Mouse (Mus musculus) heart, adult 8-10 months (tissue): ENCODE measurements around the gene Hoxb9. TPM values are rescaled to one million over a fixed set of nuclear protein-coding genes. Genes with fewer than 3 reads are reported as not detected.
A peak's percentile ranks its signal among the peaks of the same experiment; 100 is the strongest.

Source experiments
- DNase-seq: peaks from one replicate; pipeline ENCODE4 v3.0.0; 2022; ENCODE audit warnings: low spot score
- microRNA-seq: library from miRNA; unstranded; fragments of <30 nt; microRNA quantifications from one replicate; pipeline ENCODE4 v1.2.0, GENCODE M21; 2022
- total RNA-seq, 4 experiments: library from RNA; stranded (reverse); gene quantifications; 2 replicates each; pipeline ENCODE4 v1.2.4; 2022

Gene Hoxb9
- total RNA-seq, 4 experiments from 2014 or later: not detected

- no peak for DNase-seq
Measured at GRCm38 (mm10) chr11:96313806-96314428, 42.7 kb downstream of the Hoxb9 start.

GRCm38 (mm10) chr11:96314671-96315343 is 43.5 kb downstream of the Hoxb9 start:
- no peak for DNase-seq

- DNase-seq: no peak
Measured at GRCm38 (mm10) chr11:96315344-96315681, 44.1 kb downstream of the Hoxb9 start.

- no peak for DNase-seq
Measured at GRCm38 (mm10) chr11:96316696-96317607, 45.7 kb downstream of the Hoxb9 start.

- no peak for DNase-seq
Measured at GRCm38 (mm10) chr11:96317608-96318367, 46.5 kb downstream of the Hoxb9 start, which contains the start of gene Hoxb4. Gene Hoxb4 (plus strand): TSS chr11:96318267.

- peak; percentile 67 for DNase-seq
Measured at GRCm38 (mm10) chr11:96318368-96319070, 47.3 kb downstream of the Hoxb9 start.

GRCm38 (mm10) chr11:96319071-96319902 is 48.0 kb downstream of the Hoxb9 start:
- no peak for DNase-seq

- DNase-seq: no peak
Measured at GRCm38 (mm10) chr11:96319910-96320309, 48.7 kb downstream of the Hoxb9 start.

GRCm38 (mm10) chr11:96320688-96321087 is 49.4 kb downstream of the Hoxb9 start:
- no peak for DNase-seq

- DNase-seq: no peak
Measured at GRCm38 (mm10) chr11:96321846-96322245, 50.6 kb downstream of the Hoxb9 start.

- DNase-seq: no peak
Measured at GRCm38 (mm10) chr11:96322738-96323137, 51.5 kb downstream of the Hoxb9 start.

- DNase-seq: no peak
Measured at GRCm38 (mm10) chr11:96323154-96323553, 51.9 kb downstream of the Hoxb9 start, which contains the start of gene Hoxb3. Gene Hoxb3 (plus strand): TSS chr11:96323326.

GRCm38 (mm10) chr11:96324125-96324524 is 52.9 kb downstream of the Hoxb9 start:
- DNase-seq: no peak

GRCm38 (mm10) chr11:96324965-96325364 is 53.7 kb downstream of the Hoxb9 start:
- DNase-seq: no peak

- no peak for DNase-seq
Measured at GRCm38 (mm10) chr11:96325747-96326212, 54.5 kb downstream of the Hoxb9 start.

Small RNA genes within 50 kb of the gene (microRNA-seq; reads per million reads assigned to microRNA genes)
- gene Mir10a (2,390 reads per million, percentile 88 among the genes with 10 or more reads in this experiment), gene Mir196a-1 (not detected)

Other genes with a start within 250 kb of the Hoxb9 start
- gene Gip, start 246.9 kb upstream of the Hoxb9 start, total RNA-seq: not detected
- 10 to 100 TPM; 41.5 to 49.4 (median 46.7) TPM for gene Snf8, start 236.6 kb upstream of the Hoxb9 start, total RNA-seq
- gene Ube2z, start 206.1 kb upstream of the Hoxb9 start, total RNA-seq: 10 to 100 TPM; 28.1 to 32.7 (median 30.7) TPM
- gene Atp5g1, start 195.8 kb upstream of the Hoxb9 start, total RNA-seq: 1,000 to 10,000 TPM; 3,689 to 3,785 (median 3,746) TPM
- gene Calcoco2, start 159.5 kb upstream of the Hoxb9 start, total RNA-seq: under 1 TPM in 1 of 4 experiments, not detected in 3; 0.29 TPM
- under 1 TPM in 1 of 4 experiments, not detected in 3; 0.14 TPM for gene Ttll6, start 137.7 kb upstream of the Hoxb9 start, total RNA-seq
- not detected for gene Hoxb13, start 77.1 kb upstream of the Hoxb9 start, total RNA-seq
- gene Hoxb8, start 10.4 kb downstream of the Hoxb9 start, total RNA-seq: not detected
- gene Hoxb7, start 15.2 kb downstream of the Hoxb9 start, total RNA-seq: not detected
- not detected for gene Hoxb6, start 21.0 kb downstream of the Hoxb9 start, total RNA-seq
- under 1 TPM in 1 of 4 experiments, not detected in 3; 0.11 TPM for gene Hoxb5, start 31.9 kb downstream of the Hoxb9 start, total RNA-seq
- gene Hoxb4, start 46.8 kb downstream of the Hoxb9 start, total RNA-seq: under 1 TPM; 0.35 to 0.63 (median 0.53) TPM
- gene Hoxb3, start 51.9 kb downstream of the Hoxb9 start, total RNA-seq: under 1 TPM; 0.25 to 0.37 (median 0.30) TPM
- gene Hoxb2, start 79.1 kb downstream of the Hoxb9 start, total RNA-seq: under 1 TPM; 0.38 to 0.80 (median 0.64) TPM
- gene Hoxb1, start 94.3 kb downstream of the Hoxb9 start, total RNA-seq: not detected
- gene Skap1, start 193.1 kb downstream of the Hoxb9 start, total RNA-seq: under 1 TPM in 2 of 4 experiments, not detected in 2; 0.30 to 0.34 TPM